Mouse (Mus musculus) layer of hippocampus, adult 2 months (tissue): ENCODE data around the gene Apof. TPM values are rescaled to one million over a fixed set of nuclear protein-coding genes. Genes with fewer than 3 reads are reported as not detected.
A peak's percentile ranks its signal among the peaks of the same experiment; 100 is the strongest.

Source experiments
- DNase-seq, 2 experiments: peaks; one replicate each; pipeline ENCODE4 v3.0.0; 2022; ENCODE audit warnings: low spot score in 2 of 2
- H3K27ac ChIP-seq: fragments of 200-600 bp; 2 replicates; pipeline ENCODE4 v1.8.1; 2022
- H3K4me3 ChIP-seq: fragments of 200-600 bp; 2 replicates; pipeline ENCODE4 v1.8.1; 2022; ENCODE audit warnings: mild to moderate bottlenecking
- CTCF ChIP-seq: fragments of 200-600 bp; conservative IDR thresholded peaks from 2 replicates; pipeline ENCODE4 v1.8.1; 2022; ENCODE audit warnings: antibody characterized with exemption, mild to moderate bottlenecking, moderate library complexity
- total RNA-seq, 2 experiments: library from RNA; stranded (reverse); gene quantifications; 2 replicates each; pipeline ENCODE4 v1.2.3; 2021

Gene Apof
- total RNA-seq, 2 experiments from 2014 or later = not detected

GRCm38 (mm10) chr10:128296370-128297090, 28.1 kb downstream of the Apof start:
- DNase-seq = no peak
- no peak overlapping the region for H3K27ac ChIP-seq
- TF ChIP-seq CTCF = no peak
- no peak overlapping the region for H3K4me3 ChIP-seq

- H3K4me3 ChIP-seq = no peak overlapping the region
- DNase-seq = no peak
- no peak overlapping the region for H3K27ac ChIP-seq
- no peak for TF ChIP-seq CTCF
Measured at GRCm38 (mm10) chr10:128297221-128297620, 28.8 kb downstream of the Apof start.

DNA sequence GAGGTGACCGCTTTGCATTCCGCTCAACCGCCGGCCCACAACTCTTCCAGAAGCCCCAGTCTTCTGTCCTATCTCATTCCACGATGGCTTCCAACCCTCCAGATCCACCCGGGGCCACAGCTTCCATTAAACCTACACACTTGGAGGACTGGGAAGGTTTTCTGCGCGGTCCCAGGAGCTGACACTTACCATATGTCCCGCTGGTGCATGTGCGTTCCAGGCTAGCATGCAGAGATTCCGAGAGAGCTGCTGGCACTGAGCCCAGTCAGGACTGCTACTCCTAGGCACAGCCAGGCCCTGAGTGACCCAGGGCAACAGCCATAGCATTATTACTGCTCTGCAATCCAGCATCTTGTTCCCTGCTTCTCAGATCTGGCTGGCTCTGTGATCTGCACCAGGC, 29.2 kb downstream of the Apof start:
- Histone ChIP-seq H3K27ac (no peak overlapping the region), H3K4me3 (no peak overlapping the region)
- TF ChIP-seq CTCF = no peak
- no peak for DNase-seq

GRCm38 (mm10) chr10:128298243-128298642, 29.8 kb downstream of the Apof start:
- no peak for TF ChIP-seq CTCF
- DNase-seq = no peak
- no peak overlapping the region for H3K4me3 ChIP-seq
- H3K27ac ChIP-seq = no peak overlapping the region

DNA sequence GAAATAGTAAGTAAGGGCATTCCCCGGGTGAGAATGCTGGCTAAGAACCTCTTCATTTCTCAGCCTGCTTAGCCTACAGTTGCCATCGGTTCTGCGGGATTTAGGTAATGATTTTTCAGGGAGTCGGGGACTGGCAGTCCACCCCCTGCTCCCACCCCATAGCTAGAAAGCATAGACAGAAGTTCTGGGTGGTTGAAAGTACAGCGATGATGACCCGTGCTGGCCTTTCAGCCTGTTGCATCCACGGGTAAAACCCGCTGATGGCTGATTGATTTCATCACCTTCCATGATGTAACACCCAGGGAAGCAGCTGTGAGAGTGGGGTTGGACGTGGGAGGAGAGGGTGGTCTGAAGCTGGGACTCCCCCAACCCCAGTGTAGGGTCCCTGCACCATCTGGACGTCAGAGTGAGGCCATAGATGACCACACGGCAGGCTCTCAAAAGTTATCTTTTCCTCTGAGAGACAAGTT, 30.3 kb downstream of the Apof start, which contains the start of gene Il23a:
Il23a (minus strand) TSS at position 51 of the 470 bp plus-strand sequence.
- no peak for TF ChIP-seq CTCF

DNA sequence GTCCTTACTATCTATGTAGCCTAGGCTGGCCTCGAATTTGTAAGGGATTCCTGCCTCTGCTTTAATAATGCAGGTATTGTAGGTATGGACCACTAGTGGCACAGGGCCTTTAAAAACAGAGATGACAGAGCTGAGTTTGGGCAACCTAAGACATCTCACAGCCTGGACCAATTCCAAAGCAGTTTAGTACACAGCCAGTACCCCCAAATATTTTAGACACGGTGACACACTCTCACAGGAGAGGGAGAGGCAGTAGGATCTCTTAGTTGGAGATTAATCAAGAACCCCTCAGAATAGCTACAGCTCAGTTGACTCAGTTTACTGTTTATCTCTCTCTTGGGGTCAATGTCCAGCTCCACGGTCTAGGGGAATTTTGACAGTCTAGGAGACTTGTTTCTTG, 33.9 kb downstream of the Apof start:
- Histone ChIP-seq H3K27ac (peak overlapping the region; percentile 99), H3K4me3 (peak overlapping the region; percentile 96)
- no peak for DNase-seq
- TF ChIP-seq CTCF = no peak

More for the DNA sequence above, 30.3 kb downstream of the Apof start, which contains the start of gene Il23a:
- Histone ChIP-seq H3K4me3 (no peak within 1 kb of the TSS), H3K27ac (no peak within 1 kb of the TSS)
- DNase-seq = no peak

GRCm38 (mm10) chr10:128302785-128303125, 34.3 kb downstream of the Apof start:
- no peak for DNase-seq
- peak overlapping the region; percentile 96 for H3K4me3 ChIP-seq
- TF ChIP-seq CTCF = no peak
- H3K27ac ChIP-seq = peak overlapping the region; percentile 99

- DNase-seq = peak; percentile 99 to 100
- TF ChIP-seq CTCF = no peak
- H3K27ac ChIP-seq = peak within 1 kb of the TSS; percentile 99
- peak within 1 kb of the TSS; percentile 96 for H3K4me3 ChIP-seq
Measured at GRCm38 (mm10) chr10:128303126-128304021, 34.9 kb downstream of the Apof start, which contains the start of gene Pan2. Gene Pan2, plus strand, starts transcription at chr10:128303335.

- no peak for DNase-seq
- no peak for TF ChIP-seq CTCF
- Histone ChIP-seq H3K27ac (no peak overlapping the region), H3K4me3 (no peak overlapping the region)
Measured at GRCm38 (mm10) chr10:128309654-128310053, 41.2 kb downstream of the Apof start.

- no peak for TF ChIP-seq CTCF
- Histone ChIP-seq H3K4me3 (no peak overlapping the region), H3K27ac (no peak overlapping the region)
- DNase-seq = no peak
Measured at GRCm38 (mm10) chr10:128310177-128310576, 41.7 kb downstream of the Apof start.

DNA sequence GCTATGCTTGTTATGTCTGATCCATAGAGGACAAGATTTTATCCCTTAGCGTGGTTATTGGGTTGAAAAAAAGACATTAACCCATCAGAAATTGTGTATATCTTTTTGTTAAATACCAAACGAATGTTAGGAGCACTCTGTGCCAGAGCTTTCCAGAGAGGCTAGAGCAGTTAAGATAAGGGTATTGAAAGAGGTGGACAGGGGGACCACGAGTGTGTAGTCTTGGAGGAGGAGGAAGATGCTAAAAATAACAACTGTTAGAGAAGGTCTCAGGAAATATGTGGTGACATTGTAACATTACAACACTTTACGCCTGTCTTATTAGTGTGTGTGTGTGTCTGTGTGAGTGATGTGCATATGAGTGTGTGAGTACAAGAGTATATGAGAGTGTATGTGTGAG, 42.4 kb downstream of the Apof start:
- DNase-seq = no peak
- no peak overlapping the region for H3K4me3 ChIP-seq
- no peak overlapping the region for H3K27ac ChIP-seq
- TF ChIP-seq CTCF = no peak

- Histone ChIP-seq H3K4me3 (no peak overlapping the region), H3K27ac (no peak overlapping the region)
- TF ChIP-seq CTCF = no peak
- DNase-seq = no peak
Measured at GRCm38 (mm10) chr10:128315578-128315977, 47.1 kb downstream of the Apof start.

Other genes with a start within 250 kb of the Apof start
- gene Naca, start 233.1 kb upstream of the Apof start, total RNA-seq = 100 to 1,000 TPM; 333 to 336 TPM
- gene Ptges3, start 209.7 kb upstream of the Apof start, total RNA-seq = 100 to 1,000 TPM; 135 to 142 TPM
- gene Atp5b, start 185.4 kb upstream of the Apof start, total RNA-seq = 1,000 to 10,000 TPM; 1,635 to 1,673 TPM
- 10 to 100 TPM; 42.8 to 45.5 TPM for gene Baz2a, start 177.1 kb upstream of the Apof start, total RNA-seq
- gene Rbms2, start 88.4 kb upstream of the Apof start, total RNA-seq = 10 to 100 TPM; 12.7 to 12.8 TPM
- 10 to 100 TPM; 20.1 to 21.0 TPM for gene Gls2, start 74.2 kb upstream of the Apof start, total RNA-seq
- 10 to 100 TPM in 1 of 2 experiments, 1 to 10 TPM in 1; 9.5 to 10.4 TPM for gene Spryd4, start 56.9 kb upstream of the Apof start, total RNA-seq
- gene Mip, start 42.8 kb upstream of the Apof start, total RNA-seq = not detected
- 1 to 10 TPM; 5.4 to 6.4 TPM for gene Timeless, start 36.6 kb upstream of the Apof start, total RNA-seq
- gene Apon, start 14.6 kb upstream of the Apof start, total RNA-seq = not detected
- 10 to 100 TPM; 34.4 to 34.7 TPM for gene Stat2, start 1.9 kb downstream of the Apof start, total RNA-seq
- under 1 TPM in 1 of 2 experiments, not detected in 1; 0.27 TPM for gene Il23a, start 30.1 kb downstream of the Apof start, total RNA-seq
- gene Pan2, start 34.7 kb downstream of the Apof start, total RNA-seq = 10 to 100 TPM; 14.7 to 16.4 TPM
- gene Cnpy2, start 53.8 kb downstream of the Apof start, total RNA-seq = 10 to 100 TPM; 78.8 to 83.0 TPM
- 100 to 1,000 TPM; 226 to 235 TPM for gene Cs, start 69.1 kb downstream of the Apof start, total RNA-seq
- gene Coq10a, start 100.3 kb downstream of the Apof start, total RNA-seq = 10 to 100 TPM; 48.6 to 49.2 TPM
- 10 to 100 TPM; 50.6 to 51.6 TPM for gene Ankrd52, start 108.4 kb downstream of the Apof start, total RNA-seq
- gene Slc39a5, start 132.6 kb downstream of the Apof start, total RNA-seq = under 1 TPM in 1 of 2 experiments, not detected in 1; 0.29 TPM
- gene Nabp2, start 142.8 kb downstream of the Apof start, total RNA-seq = 10 to 100 TPM; 88.2 to 93.0 TPM
- gene Rnf41, start 143.0 kb downstream of the Apof start, total RNA-seq = 10 to 100 TPM; 69.5 to 71.8 TPM
- 100 to 1,000 TPM; 246 to 255 TPM for gene Smarcc2, start 190.6 kb downstream of the Apof start, total RNA-seq
- 100 to 1,000 TPM; 519 to 544 TPM for gene Myl6, start 225.5 kb downstream of the Apof start, total RNA-seq
- 10 to 100 TPM; 18.5 to 21.1 TPM for gene Myl6b, start 230.0 kb downstream of the Apof start, total RNA-seq